Mouse (Mus musculus) cortical plate, adult 2 months (tissue): ENCODE results near the gene Proca1.

Source experiments
- CTCF ChIP-seq: fragments of 200-500 bp; IDR thresholded peaks from 2 replicates; pipeline ENCODE4 v1.5.1; 2011; ENCODE audit warnings: mild to moderate bottlenecking, control low read depth, low read length; ENCODE audit not compliant: insufficient read depth; ENCODE audit errors: extremely low read depth
- POLR2A ChIP-seq: fragments of 200-500 bp; IDR thresholded peaks from 2 replicates; pipeline ENCODE4 v1.6.1; 2011; ENCODE audit warnings: mild to moderate bottlenecking, low read length, control low read depth; ENCODE audit not compliant: insufficient read depth; ENCODE audit errors: extremely low read depth

- no peak for TF ChIP-seq POLR2A
- TF ChIP-seq CTCF = no peak
Measured at GRCm38 (mm10) chr11:78180081-78180761, 13.0 kb upstream of the Proca1 start.
